Mouse (Mus musculus): Measurements from ENCODE around the gene Hid1. TPM values are rescaled to one million over a fixed set of nuclear protein-coding genes. Genes with fewer than 3 reads are reported as not detected.

Hid1 gene
- total and polyA plus RNA-seq, 2 experiments from 2014 or later = 58.1 to 87.5 TPM

- ATAC-seq (no peak), DNase-seq (ENCODE audit: low spot score) (no peak)
- Histone ChIP-seq H3K4me2 (ENCODE audit: low read depth, low read length) (no peak overlapping the region), H3K9me3 (ENCODE audit: low read length) (no peaks in the 10 kb centered on the region), H3K4me3 (ENCODE audit: low read length) (no peak overlapping the region), H3K36me3 (ENCODE audit: insufficient read depth, low read length) (no peaks in the 10 kb centered on the region), H3K27me3 (ENCODE audit: insufficient read depth, low read length) (no peaks in the 10 kb centered on the region), H3K27ac (no peak overlapping the region), H3K9ac (replicated peaks; ENCODE audit: low read length) (no peak overlapping the region), H3K4me1 (ENCODE audit: insufficient read depth, low read length) (peaks cover 23% of the 10 kb centered on the region)
- TF ChIP-seq CTCF (IDR thresholded peaks at IDR 0.05; ENCODE audit: low read depth) = no peak
- 62% methylated on average over 7 of the region's 7 CpGs for WGBS
Observed at GRCm38 (mm10) chr11:115370368-115370767, 2.8 kb upstream of the Hid1 start.

- H3K36me3 ChIP-seq (ENCODE audit: insufficient read depth, low read length) = no peaks in the 10 kb centered on the region
- under 1% methylated on average over 28 of the region's 28 CpGs for WGBS
- TF ChIP-seq CTCF (IDR thresholded peaks at IDR 0.05; ENCODE audit: low read depth) = no peak
- ATAC-seq = peak; percentile 87
- H3K27ac ChIP-seq = peak overlapping the region; percentile 90
- peak overlapping the region; percentile 80 for H3K9ac ChIP-seq (replicated peaks; ENCODE audit: low read length)
- no peaks in the 10 kb centered on the region for H3K27me3 ChIP-seq (ENCODE audit: insufficient read depth, low read length)
- DNase-seq (ENCODE audit: low spot score) = peak; percentile 87
- peak overlapping the region; percentile 74 for H3K4me3 ChIP-seq (ENCODE audit: low read length)
- H3K4me2 ChIP-seq (ENCODE audit: low read depth, low read length) = peak overlapping the region; percentile 94
- H3K4me1 ChIP-seq (ENCODE audit: insufficient read depth, low read length) = peaks cover 14% of the 10 kb centered on the region
- no peaks in the 10 kb centered on the region for H3K9me3 ChIP-seq (ENCODE audit: low read length)
Observed at GRCm38 (mm10) chr11:115366706-115367394, 706 bp downstream of the Hid1 start.

GRCm38 (mm10) chr11:115366039-115366705 lies 1.4 kb downstream of the Hid1 start:
- ATAC-seq (peak; percentile 54), DNase-seq (ENCODE audit: low spot score) (no peak)
- WGBS = 49% methylated on average over 7 of the region's 7 CpGs
- H3K4me3 ChIP-seq (ENCODE audit: low read length) = peak overlapping the region; percentile 74
- H3K9ac ChIP-seq (replicated peaks; ENCODE audit: low read length) = peak overlapping the region; percentile 80; the same call in 1 of the 2 replicates
- no peaks in the 10 kb centered on the region for H3K27me3 ChIP-seq (ENCODE audit: insufficient read depth, low read length)
- no peaks in the 10 kb centered on the region for H3K36me3 ChIP-seq (ENCODE audit: insufficient read depth, low read length)
- TF ChIP-seq CTCF (IDR thresholded peaks at IDR 0.05; ENCODE audit: low read depth) = no peak
- H3K27ac ChIP-seq = peak overlapping the region; percentile 90
- no peaks in the 10 kb centered on the region for H3K9me3 ChIP-seq (ENCODE audit: low read length)
- peaks cover 14% of the 10 kb centered on the region for H3K4me1 ChIP-seq (ENCODE audit: insufficient read depth, low read length)
- H3K4me2 ChIP-seq (ENCODE audit: low read depth, low read length) = peak overlapping the region; percentile 94

GRCm38 (mm10) chr11:115364136-115364535 lies 3.4 kb downstream of the Hid1 start:
- Histone ChIP-seq H3K27me3 (ENCODE audit: insufficient read depth, low read length) (no peaks in the 10 kb centered on the region), H3K27ac (no peak overlapping the region), H3K4me1 (ENCODE audit: insufficient read depth, low read length) (peaks cover 17% of the 10 kb centered on the region), H3K9ac (replicated peaks; ENCODE audit: low read length) (no peak overlapping the region), H3K4me3 (ENCODE audit: low read length) (no peak overlapping the region), H3K4me2 (ENCODE audit: low read depth, low read length) (no peak overlapping the region), H3K36me3 (ENCODE audit: insufficient read depth, low read length) (0 out of 2 replicates have a peak, but pooled peaks cover 4% of the 10 kb centered on the region), H3K9me3 (ENCODE audit: low read length) (no peaks in the 10 kb centered on the region)
- DNase-seq (ENCODE audit: low spot score) = no peak
- TF ChIP-seq CTCF (IDR thresholded peaks at IDR 0.05; ENCODE audit: low read depth) = no peak
- ATAC-seq = no peak
- 71% methylated on average over 3 of the region's 3 CpGs for WGBS

GRCm38 (mm10) chr11:115359726-115360125 lies 7.8 kb downstream of the Hid1 start:
- ATAC-seq (no peak), DNase-seq (ENCODE audit: low spot score) (no peak)
- peak; percentile 49 for TF ChIP-seq CTCF (IDR thresholded peaks at IDR 0.05; ENCODE audit: low read depth)
- no peak overlapping the region for H3K9ac ChIP-seq (replicated peaks; ENCODE audit: low read length)
- 39% methylated on average over 6 of the region's 6 CpGs for WGBS
- H3K27me3 ChIP-seq (ENCODE audit: insufficient read depth, low read length) = no peaks in the 10 kb centered on the region
- H3K4me2 ChIP-seq (ENCODE audit: low read depth, low read length) = no peak overlapping the region
- H3K27ac ChIP-seq = no peak overlapping the region
- H3K9me3 ChIP-seq (ENCODE audit: low read length) = no peaks in the 10 kb centered on the region
- H3K4me1 ChIP-seq (ENCODE audit: insufficient read depth, low read length) = peaks cover 9% of the 10 kb centered on the region; the same call in 1 of the 2 replicates
- 0 out of 2 replicates have a peak, but pooled peaks cover 4% of the 10 kb centered on the region for H3K36me3 ChIP-seq (ENCODE audit: insufficient read depth, low read length)
- H3K4me3 ChIP-seq (ENCODE audit: low read length) = no peak overlapping the region

- ATAC-seq (peak; percentile 36), DNase-seq (ENCODE audit: low spot score) (peak; percentile 28)
- Histone ChIP-seq H3K4me3 (ENCODE audit: low read length) (no peak overlapping the region), H3K27me3 (ENCODE audit: insufficient read depth, low read length) (no peaks in the 10 kb centered on the region), H3K27ac (0 out of 2 replicates have a peak overlapping the region, but pooled peaks have one; percentile 32), H3K4me1 (ENCODE audit: insufficient read depth, low read length) (peaks cover 9% of the 10 kb centered on the region; the same call in 1 of the 2 replicates), H3K9me3 (ENCODE audit: low read length) (no peaks in the 10 kb centered on the region), H3K36me3 (ENCODE audit: insufficient read depth, low read length) (0 out of 2 replicates have a peak, but pooled peaks cover 4% of the 10 kb centered on the region), H3K4me2 (ENCODE audit: low read depth, low read length) (no peak overlapping the region), H3K9ac (replicated peaks; ENCODE audit: low read length) (no peak overlapping the region)
- no peak for TF ChIP-seq CTCF (IDR thresholded peaks at IDR 0.05; ENCODE audit: low read depth)
- WGBS = 43% methylated on average over 3 of the region's 3 CpGs
Observed at GRCm38 (mm10) chr11:115359293-115359692, 8.3 kb downstream of the Hid1 start.
